Mouse (Mus musculus) heart, postnatal 14 days (tissue): ENCODE measurements around the gene P2rx7. TPM values are rescaled to one million over a fixed set of nuclear protein-coding genes. Genes with fewer than 3 reads are reported as not detected.

Experiments
- DNase-seq, 2 experiments: peaks; one replicate each; pipeline ENCODE4 v3.0.0; 2021 to 2022
- intact Hi-C: fragments of 180-260 bp; cut with DNase I; formaldehyde crosslinking; loops from one replicate; pipeline ENCODE4 v1.15.1; 2025
- microRNA-seq, 2 experiments: library from miRNA; unstranded; fragments of <30 nt; microRNA quantifications; one replicate each; pipeline ENCODE4 v1.2.0; 2021 to 2022
- total RNA-seq, 2 experiments: library from RNA; stranded (reverse); gene quantifications; 2 replicates each; pipeline ENCODE4 v1.2.3; 2021

The P2rx7 gene
- total RNA-seq, 2 experiments from 2014 or later = 4.0 to 4.3 TPM

GRCm38 (mm10) chr5:122719168-122719567 lies 75.5 kb downstream of the P2rx7 start:
- intact Hi-C loops = no loop called here
- no peak for DNase-seq

GRCm38 (mm10) chr5:122725453-122725852 lies 81.7 kb downstream of the P2rx7 start:
- intact Hi-C loops = loop anchor here (5.0 kb wide), 1 partner anchor 303 kb away; the partner anchor contains the start of gene Anapc7
- DNase-seq = no peak

- intact Hi-C loops = loop anchor here (5.0 kb wide), 1 partner anchor 304 kb away; the partner anchor contains the start of gene Anapc7
- DNase-seq = peak; percentile 57 to 82
Observed at GRCm38 (mm10) chr5:122726068-122726467, 82.4 kb downstream of the P2rx7 start.

GRCm38 (mm10) chr5:122726595-122726994 lies 82.9 kb downstream of the P2rx7 start:
- intact Hi-C loops = loop anchor here (5.0 kb wide), 1 partner anchor 304 kb away; the partner anchor contains the start of gene Anapc7
- no peak for DNase-seq

GRCm38 (mm10) chr5:122727096-122727495 lies 83.4 kb downstream of the P2rx7 start:
- no peak for DNase-seq
- intact Hi-C loops = loop anchor here (5.0 kb wide), 1 partner anchor 305 kb away; the partner anchor contains the start of gene Anapc7

GRCm38 (mm10) chr5:122730776-122731175 lies 87.1 kb downstream of the P2rx7 start:
- intact Hi-C loops = no loop called here
- no peak for DNase-seq

GRCm38 (mm10) chr5:122731321-122731720 lies 87.6 kb downstream of the P2rx7 start:
- peak; percentile 70 to 78 for DNase-seq
- intact Hi-C loops = no loop called here

GRCm38 (mm10) chr5:122731991-122732673 lies 88.4 kb downstream of the P2rx7 start:
- peak; percentile 24 to 48 for DNase-seq
- intact Hi-C loops = no loop called here

GRCm38 (mm10) chr5:122733881-122734280 lies 90.2 kb downstream of the P2rx7 start:
- no peak for DNase-seq
- intact Hi-C loops = no loop called here

- DNase-seq = no peak
- intact Hi-C loops = no loop called here
Observed at GRCm38 (mm10) chr5:122735853-122736252, 92.1 kb downstream of the P2rx7 start.

- intact Hi-C loops = no loop called here
- no peak for DNase-seq
Observed at GRCm38 (mm10) chr5:122736761-122737160, 93.0 kb downstream of the P2rx7 start.

Small RNA genes within 50 kb of the gene (microRNA-seq; reads per million reads assigned to microRNA genes)
- 2.9 to 4.0 reads per million in 2 experiments for gene Mir8115

Other genes with a start within 250 kb of the P2rx7 start
- 10 to 100 TPM; 33.9 to 37.5 TPM for gene Anapc7, start 222.2 kb upstream of the P2rx7 start, total RNA-seq
- 1,000 to 10,000 TPM; 9,386 to 9,784 TPM for gene Atp2a2, start 141.7 kb upstream of the P2rx7 start, total RNA-seq
- 10 to 100 TPM; 49.4 to 58.5 TPM for gene Ift81, start 29.4 kb upstream of the P2rx7 start, total RNA-seq
- 10 to 100 TPM; 13.5 to 14.1 TPM for gene P2rx4, start 63.6 kb downstream of the P2rx7 start, total RNA-seq
- 10 to 100 TPM; 11.4 to 11.7 TPM for gene Camkk2, start 135.5 kb downstream of the P2rx7 start, total RNA-seq
- 100 to 1,000 TPM; 162 to 181 TPM for gene Anapc5, start 177.4 kb downstream of the P2rx7 start, total RNA-seq
- gene Rnf34, start 206.1 kb downstream of the P2rx7 start, total RNA-seq = 10 to 100 TPM; 27.3 to 27.7 TPM